Mouse (Mus musculus): ENCODE data around the gene Hsf5. TPM values are rescaled to one million over a fixed set of nuclear protein-coding genes. Genes with fewer than 3 reads are reported as not detected.

Gene Hsf5
- total and polyA plus RNA-seq, 3 experiments, result 0.05 to 0.45 TPM; not detected in 1

GRCm38 (mm10) chr11:87701877-87702620 is 85.1 kb downstream of the Hsf5 start:
- Histone ChIP-seq H3K9me3 (replicated peaks) (no peaks in the 10 kb centered on the region), H3K27me3 (ENCODE audit: insufficient read depth, low read length) (no peaks in the 10 kb centered on the region), H3K4me3 (ENCODE audit: low read depth, low read length) (no peak overlapping the region), H3K4me1 (ENCODE audit: insufficient read depth, low read depth, low read length) (peaks cover 73% of the 10 kb centered on the region), H3K36me3 (replicated peaks) (peaks cover 65% of the 10 kb centered on the region)
- TF ChIP-seq POLR2AphosphoS5 (IDR thresholded peaks at IDR 0.05; ENCODE audit: insufficient replicate concordance, low read depth, low read length) (no peak), GATA1 (IDR thresholded peaks at IDR 0.05; ENCODE audit: borderline replicate concordance, low read length) (no peak), GATA2 (IDR thresholded peaks at IDR 0.05; ENCODE audit: borderline replicate concordance, low read depth, low read length) (no peak), CTCF (IDR thresholded peaks at IDR 0.05; ENCODE audit: low read depth, low read length) (no peak), TAL1 (conservative IDR thresholded peaks at IDR 0.05; ENCODE audit: low read depth, low read length) (no peak)
- DNase-seq (ENCODE audit: low spot score), result no peak
- ATAC-seq (ENCODE audit: extremely low read depth, insufficient number of reproducible peaks, low FRiP score, poor library complexity, severe bottlenecking), result no peak

GRCm38 (mm10) chr11:87703654-87704053 is 86.7 kb downstream of the Hsf5 start:
- Histone ChIP-seq H3K9me3 (replicated peaks) (no peaks in the 10 kb centered on the region), H3K4me3 (ENCODE audit: low read depth, low read length) (no peak overlapping the region; the same call in 1 of the 2 replicates), H3K36me3 (replicated peaks) (peaks cover 68% of the 10 kb centered on the region), H3K27me3 (ENCODE audit: insufficient read depth, low read length) (no peaks in the 10 kb centered on the region), H3K4me1 (ENCODE audit: insufficient read depth, low read depth, low read length) (peaks cover 84% of the 10 kb centered on the region)
- peak; percentile 72 for ATAC-seq (ENCODE audit: extremely low read depth, insufficient number of reproducible peaks, low FRiP score, poor library complexity, severe bottlenecking)
- TF ChIP-seq TAL1 (conservative IDR thresholded peaks at IDR 0.05; ENCODE audit: low read depth, low read length), result peak; percentile 82
- no peak for TF ChIP-seq GATA2 (IDR thresholded peaks at IDR 0.05; ENCODE audit: borderline replicate concordance, low read depth, low read length)
- DNase-seq (ENCODE audit: low spot score), result peak; percentile 19

- peaks cover 64% of the 10 kb centered on the region for H3K36me3 ChIP-seq (replicated peaks)
- no peak overlapping the region; the same call in 1 of the 2 replicates for H3K4me3 ChIP-seq (ENCODE audit: low read depth, low read length)
- DNase-seq (ENCODE audit: low spot score) (no peak), ATAC-seq (ENCODE audit: extremely low read depth, insufficient number of reproducible peaks, low FRiP score, poor library complexity, severe bottlenecking) (no peak)
- no peak for TF ChIP-seq GATA2 (IDR thresholded peaks at IDR 0.05; ENCODE audit: borderline replicate concordance, low read depth, low read length)
- TF ChIP-seq CTCF (IDR thresholded peaks at IDR 0.05; ENCODE audit: low read depth, low read length), result no peak
- no peak for TF ChIP-seq GATA1 (IDR thresholded peaks at IDR 0.05; ENCODE audit: borderline replicate concordance, low read length)
- TF ChIP-seq POLR2AphosphoS5 (IDR thresholded peaks at IDR 0.05; ENCODE audit: insufficient replicate concordance, low read depth, low read length), result no peak
- TF ChIP-seq TAL1 (conservative IDR thresholded peaks at IDR 0.05; ENCODE audit: low read depth, low read length), result no peak
- no peaks in the 10 kb centered on the region for H3K9me3 ChIP-seq (replicated peaks)
- H3K27me3 ChIP-seq (ENCODE audit: insufficient read depth, low read length), result no peaks in the 10 kb centered on the region
- H3K4me1 ChIP-seq (ENCODE audit: insufficient read depth, low read depth, low read length), result peaks cover 90% of the 10 kb centered on the region
Measured at GRCm38 (mm10) chr11:87704289-87704688, 87.3 kb downstream of the Hsf5 start.

GRCm38 (mm10) chr11:87707570-87707969 is 90.6 kb downstream of the Hsf5 start:
- no peaks in the 10 kb centered on the region for H3K27me3 ChIP-seq (ENCODE audit: insufficient read depth, low read length)
- H3K9me3 ChIP-seq (replicated peaks), result no peaks in the 10 kb centered on the region
- peaks cover 91% of the 10 kb centered on the region for H3K4me1 ChIP-seq (ENCODE audit: insufficient read depth, low read depth, low read length)
- peaks cover 66% of the 10 kb centered on the region for H3K36me3 ChIP-seq (replicated peaks)
- ATAC-seq (ENCODE audit: extremely low read depth, insufficient number of reproducible peaks, low FRiP score, poor library complexity, severe bottlenecking) (no peak), DNase-seq (ENCODE audit: low spot score) (no peak)
- no peak overlapping the region for H3K4me3 ChIP-seq (ENCODE audit: low read depth, low read length)
- TF ChIP-seq GATA1 (IDR thresholded peaks at IDR 0.05; ENCODE audit: borderline replicate concordance, low read length), result no peak
- no peak for TF ChIP-seq GATA2 (IDR thresholded peaks at IDR 0.05; ENCODE audit: borderline replicate concordance, low read depth, low read length)
- TF ChIP-seq TAL1 (conservative IDR thresholded peaks at IDR 0.05; ENCODE audit: low read depth, low read length), result no peak
- no peak for TF ChIP-seq CTCF (IDR thresholded peaks at IDR 0.05; ENCODE audit: low read depth, low read length)
- no peak for TF ChIP-seq POLR2AphosphoS5 (IDR thresholded peaks at IDR 0.05; ENCODE audit: insufficient replicate concordance, low read depth, low read length)

- Histone ChIP-seq H3K9me3 (replicated peaks) (no peaks in the 10 kb centered on the region), H3K27me3 (ENCODE audit: insufficient read depth, low read length) (no peaks in the 10 kb centered on the region), H3K36me3 (replicated peaks) (peaks cover 68% of the 10 kb centered on the region), H3K4me1 (ENCODE audit: insufficient read depth, low read depth, low read length) (peaks cover 84% of the 10 kb centered on the region), H3K4me3 (ENCODE audit: low read depth, low read length) (no peak overlapping the region)
- DNase-seq (ENCODE audit: low spot score) (no peak), ATAC-seq (ENCODE audit: extremely low read depth, insufficient number of reproducible peaks, low FRiP score, poor library complexity, severe bottlenecking) (no peak)
- TF ChIP-seq TAL1 (conservative IDR thresholded peaks at IDR 0.05; ENCODE audit: low read depth, low read length), result no peak
- TF ChIP-seq GATA1 (IDR thresholded peaks at IDR 0.05; ENCODE audit: borderline replicate concordance, low read length), result no peak
- no peak for TF ChIP-seq CTCF (IDR thresholded peaks at IDR 0.05; ENCODE audit: low read depth, low read length)
- TF ChIP-seq POLR2AphosphoS5 (IDR thresholded peaks at IDR 0.05; ENCODE audit: insufficient replicate concordance, low read depth, low read length), result no peak
- no peak for TF ChIP-seq GATA2 (IDR thresholded peaks at IDR 0.05; ENCODE audit: borderline replicate concordance, low read depth, low read length)
Measured at GRCm38 (mm10) chr11:87708979-87709378, 92.0 kb downstream of the Hsf5 start.

Other genes with a start within 250 kb of the Hsf5 start
- 4.4 and 4.7 TPM in 2 replicates for gene Rad51c, start 212.2 kb upstream of the Hsf5 start, total RNA-seq (2014; fragmentation: Nextera tagmentation)
- gene Rad51c, start 212.2 kb upstream of the Hsf5 start, total RNA-seq (2017), result 3.8 and 5.8 TPM in 2 replicates
- 0.59 and 0.74 TPM in 2 replicates for gene Rad51c, start 212.2 kb upstream of the Hsf5 start, polyA plus RNA-seq (2012)
- gene Tex14, start 212.1 kb upstream of the Hsf5 start, total RNA-seq (2014; fragmentation: Nextera tagmentation), result not detected in 2 replicates
- 0.12 and 0.16 TPM in 2 replicates for gene Tex14, start 212.1 kb upstream of the Hsf5 start, total RNA-seq (2017)
- not detected in 2 replicates for gene Tex14, start 212.1 kb upstream of the Hsf5 start, polyA plus RNA-seq (2012)
- gene Gm11492, start 50.5 kb upstream of the Hsf5 start, total RNA-seq (2014; fragmentation: Nextera tagmentation), result not detected in 2 replicates
- gene Gm11492, start 50.5 kb upstream of the Hsf5 start, total RNA-seq (2017), result 0.05 TPM in 1 of 2 replicates, not detected in the other
- not detected in 2 replicates for gene Gm11492, start 50.5 kb upstream of the Hsf5 start, polyA plus RNA-seq (2012)
- gene Sept4, start 48.3 kb upstream of the Hsf5 start, total RNA-seq (2014; fragmentation: Nextera tagmentation), result 3.1 TPM in 1 of 2 replicates, not detected in the other
- 1.2 and 2.6 TPM in 2 replicates for gene Sept4, start 48.3 kb upstream of the Hsf5 start, total RNA-seq (2017)
- gene Sept4, start 48.3 kb upstream of the Hsf5 start, polyA plus RNA-seq (2012), result 0.61 and 0.91 TPM in 2 replicates
- 14.3 and 15.2 TPM in 2 replicates for gene Mtmr4, start 25.0 kb upstream of the Hsf5 start, total RNA-seq (2014; fragmentation: Nextera tagmentation)
- 18.2 and 20.2 TPM in 2 replicates for gene Mtmr4, start 25.0 kb upstream of the Hsf5 start, total RNA-seq (2017)
- gene Mtmr4, start 25.0 kb upstream of the Hsf5 start, polyA plus RNA-seq (2012), result 5.5 and 7.3 TPM in 2 replicates
- 28.4 and 31.1 TPM in 2 replicates for gene Rnf43, start 45.6 kb downstream of the Hsf5 start, total RNA-seq (2014; fragmentation: Nextera tagmentation)
- 13.9 and 14.8 TPM in 2 replicates for gene Rnf43, start 45.6 kb downstream of the Hsf5 start, total RNA-seq (2017)
- gene Rnf43, start 45.6 kb downstream of the Hsf5 start, polyA plus RNA-seq (2012), result 5.4 and 8.7 TPM in 2 replicates
- gene Supt4a, start 120.4 kb downstream of the Hsf5 start, total RNA-seq (2014; fragmentation: Nextera tagmentation), result 64.1 and 95.8 TPM in 2 replicates
- 155 and 172 TPM in 2 replicates for gene Supt4a, start 120.4 kb downstream of the Hsf5 start, total RNA-seq (2017)
- gene Supt4a, start 120.4 kb downstream of the Hsf5 start, polyA plus RNA-seq (2012), result 14.7 and 15.4 TPM in 2 replicates
- 3.9 and 9.9 TPM in 2 replicates for gene Tspoap1, start 143.4 kb downstream of the Hsf5 start, total RNA-seq (2014; fragmentation: Nextera tagmentation)
- gene Tspoap1, start 143.4 kb downstream of the Hsf5 start, total RNA-seq (2017), result 17.4 and 21.2 TPM in 2 replicates
- gene Tspoap1, start 143.4 kb downstream of the Hsf5 start, polyA plus RNA-seq (2012), result 10.2 and 10.4 TPM in 2 replicates
- gene Mpo, start 176.4 kb downstream of the Hsf5 start, total RNA-seq (2014; fragmentation: Nextera tagmentation), result not detected in 2 replicates
- 0.05 and 0.70 TPM in 2 replicates for gene Mpo, start 176.4 kb downstream of the Hsf5 start, total RNA-seq (2017)
- gene Mpo, start 176.4 kb downstream of the Hsf5 start, polyA plus RNA-seq (2012), result 1.6 and 1.7 TPM in 2 replicates
- not detected in 2 replicates for gene Lpo, start 211.1 kb downstream of the Hsf5 start, total RNA-seq (2014; fragmentation: Nextera tagmentation)
- gene Lpo, start 211.1 kb downstream of the Hsf5 start, total RNA-seq (2017), result not detected in 2 replicates
- not detected in 2 replicates for gene Lpo, start 211.1 kb downstream of the Hsf5 start, polyA plus RNA-seq (2012)
- gene Mks1, start 236.1 kb downstream of the Hsf5 start, total RNA-seq (2014; fragmentation: Nextera tagmentation), result 2.7 and 3.2 TPM in 2 replicates
- gene Mks1, start 236.1 kb downstream of the Hsf5 start, total RNA-seq (2017), result 2.4 and 3.7 TPM in 2 replicates
- 4.6 and 6.1 TPM in 2 replicates for gene Mks1, start 236.1 kb downstream of the Hsf5 start, polyA plus RNA-seq (2012)